Comparison of ENCODE assay signal across 8 mouse cellular contexts in genomic region chr11:68692693-68693446, GRCm38 (mm10). TPM values are rescaled to one million over a fixed set of nuclear protein-coding genes. Genes with fewer than 3 reads are reported as not detected.
DNase-seq lines count a peak whose midpoint lies in the region; ATAC-seq and TF ChIP-seq lines count a peak whose summit lies in the region.

No protein-coding gene starts in this region.

- H3K4me1 ChIP-seq in intestine, postnatal 0 days (replicated peaks; ENCODE audit: control insufficient read depth, insufficient read depth, low read length), result no peaks in the 10 kb centered on the region
- peaks cover 17% of the 10 kb centered on the region for H3K4me1 ChIP-seq in limb, embryonic 14.5 days (ENCODE audit: control insufficient read depth, insufficient read depth, low read length)
- peaks cover 14% of the 10 kb centered on the region; the same call in 1 of the 2 replicates for H3K4me1 ChIP-seq in neural tube, embryonic 12.5 days

- H3K4me2 ChIP-seq in intestine, postnatal 0 days (replicated peaks; ENCODE audit: low read depth), result peak overlapping the region; percentile 87
- H3K4me2 ChIP-seq in limb, embryonic 14.5 days (replicated peaks; ENCODE audit: low read depth, low read length, severe bottlenecking), result peak overlapping the region; percentile 48
- H3K4me2 ChIP-seq in neural tube, embryonic 12.5 days (replicated peaks), result peak overlapping the region; percentile 86

- ATAC-seq in intestine, postnatal 0 days, result no peak
- no peak for ATAC-seq in limb, embryonic 14.5 days (ENCODE audit: low FRiP score, low read depth)
- no peak for ATAC-seq in neural tube, embryonic 12.5 days (ENCODE audit: low FRiP score, low read depth)

- H3K27me3 ChIP-seq in intestine, postnatal 0 days (replicated peaks; ENCODE audit: control insufficient read depth, insufficient read depth, low read length), result peaks cover 4% of the 10 kb centered on the region; the same call in 1 of the 2 replicates
- no peaks in the 10 kb centered on the region for H3K27me3 ChIP-seq in limb, embryonic 14.5 days (ENCODE audit: control insufficient read depth, insufficient read depth, low read length)
- no peaks in the 10 kb centered on the region for H3K27me3 ChIP-seq in neural tube, embryonic 12.5 days (replicated peaks)

- 2% methylated on average over 43 of the region's 43 CpGs for WGBS in intestine, postnatal 0 days
- 1% methylated on average over 43 of the region's 43 CpGs for WGBS in limb, embryonic 14.5 days
- under 1% methylated on average over 43 of the region's 43 CpGs for WGBS in neural tube, embryonic 12.5 days

- peak overlapping the region; percentile 60 for H3K27ac ChIP-seq in intestine, postnatal 0 days (ENCODE audit: low read depth, low read length)
- peak overlapping the region; percentile 91 for H3K27ac ChIP-seq in limb, embryonic 14.5 days (replicated peaks; ENCODE audit: low read depth, low read length)
- H3K27ac ChIP-seq in neural tube, embryonic 12.5 days, result peak overlapping the region; percentile 90

- peak overlapping the region; percentile 58 for H3K9ac ChIP-seq in intestine, postnatal 0 days (ENCODE audit: low read depth, low read length)
- H3K9ac ChIP-seq in limb, embryonic 14.5 days (ENCODE audit: low read depth, low read length, severe bottlenecking), result peak overlapping the region; percentile 94
- peak overlapping the region; percentile 90 for H3K9ac ChIP-seq in neural tube, embryonic 12.5 days

- H3K9me3 ChIP-seq in intestine, postnatal 0 days (ENCODE audit: control insufficient read depth), result no peaks in the 10 kb centered on the region
- no peaks in the 10 kb centered on the region for H3K9me3 ChIP-seq in limb, embryonic 14.5 days (ENCODE audit: control insufficient read depth, low read length)
- no peaks in the 10 kb centered on the region for H3K9me3 ChIP-seq in neural tube, embryonic 12.5 days

- TF ChIP-seq CTCF in intestine, postnatal 0 days (IDR thresholded peaks at IDR 0.05; ENCODE audit: low read depth), result no peak

- DNase-seq in spleen, postnatal 10 days (ENCODE audit: low spot score in 2 of 2), result peak; percentile 57
- no peak for DNase-seq in spleen, postnatal 36 days (ENCODE audit: low spot score in 2 of 2)
- peak; percentile 53 to 55 for DNase-seq in cerebellum, postnatal 36 days
- DNase-seq in frontal cortex, postnatal 36 days (ENCODE audit: low spot score in 2 of 2), result peak; percentile 44 to 47
- DNase-seq in limb, embryonic 14.5 days (ENCODE audit: low spot score), result peak; percentile 25
- peak; percentile 32 for DNase-seq in urinary bladder, postnatal 25 days (ENCODE audit: low spot score)

- no peak for TF ChIP-seq POLR2A in limb, embryonic 14.5 days (IDR thresholded peaks at IDR 0.05; ENCODE audit: borderline replicate concordance, extremely low read depth, insufficient read depth, insufficient read length)

- no peaks in the 10 kb centered on the region for H3K36me3 ChIP-seq in intestine, postnatal 0 days (ENCODE audit: control insufficient read depth, insufficient read depth)
- peaks cover under 1% of the 10 kb centered on the region; the same call in 1 of the 2 replicates for H3K36me3 ChIP-seq in limb, embryonic 14.5 days (ENCODE audit: control insufficient read depth, insufficient read depth, low read length)
- H3K36me3 ChIP-seq in neural tube, embryonic 12.5 days, result no peaks in the 10 kb centered on the region

- H3K4me3 ChIP-seq in intestine, postnatal 0 days (ENCODE audit: low read depth, low read length), result peak overlapping the region; percentile 63
- peak overlapping the region; percentile 93 for H3K4me3 ChIP-seq in limb, embryonic 14.5 days (replicated peaks; ENCODE audit: low read length)
- H3K4me3 ChIP-seq in neural tube, embryonic 12.5 days, result peak overlapping the region; percentile 80

RNA-seq across cellular contexts. Expression of gene Myh10, which starts 1.5 kb away (rescaled TPM):
- polyA plus RNA-seq in intestine, postnatal 0 days (2015; fragmentation: Nextera tagmentation; extraction: Ambion mirVana), result 16.7 and 16.8 TPM in 2 replicates
- polyA plus RNA-seq in limb, embryonic 14.5 days (2012; rRNA removed), result 167 and 189 TPM in 2 replicates
- polyA plus RNA-seq in limb, embryonic 14.5 days (2014; fragmentation: Nextera tagmentation; extraction: Ambion mirVana), result 129 and 136 TPM in 2 replicates
- polyA plus RNA-seq in neural tube, embryonic 12.5 days (2016; fragmentation: Nextera tagmentation; extraction: Ambion mirVana), result 126 and 129 TPM in 2 replicates

Comparison
In these comparisons a context has a peak if more than half of its experiments do, and no peak if none do; other contexts are left out.
1. DNase-seq: peak in spleen, postnatal 10 days (2 of 2), cerebellum, postnatal 36 days (2 of 2), frontal cortex, postnatal 36 days (2 of 2), limb, embryonic 14.5 days (single experiment) and urinary bladder, postnatal 25 days (single experiment); none in spleen, postnatal 36 days (0 of 2).
2. Peak in every context shown above with its lines, with median percentiles within 50 percentile points of each other: H3K27ac ChIP-seq, H3K4me2 ChIP-seq, H3K4me3 ChIP-seq and H3K9ac ChIP-seq.